Mouse (Mus musculus) embryo, embryonic 10 days (tissue): ENCODE data around the gene Pacsin1.

Experiments used
- DNase-seq: peaks from one replicate; pipeline ENCODE4 v3.0.0-alpha.2; 2015; ENCODE audit warnings: low spot score

Pacsin1 gene

DNA sequence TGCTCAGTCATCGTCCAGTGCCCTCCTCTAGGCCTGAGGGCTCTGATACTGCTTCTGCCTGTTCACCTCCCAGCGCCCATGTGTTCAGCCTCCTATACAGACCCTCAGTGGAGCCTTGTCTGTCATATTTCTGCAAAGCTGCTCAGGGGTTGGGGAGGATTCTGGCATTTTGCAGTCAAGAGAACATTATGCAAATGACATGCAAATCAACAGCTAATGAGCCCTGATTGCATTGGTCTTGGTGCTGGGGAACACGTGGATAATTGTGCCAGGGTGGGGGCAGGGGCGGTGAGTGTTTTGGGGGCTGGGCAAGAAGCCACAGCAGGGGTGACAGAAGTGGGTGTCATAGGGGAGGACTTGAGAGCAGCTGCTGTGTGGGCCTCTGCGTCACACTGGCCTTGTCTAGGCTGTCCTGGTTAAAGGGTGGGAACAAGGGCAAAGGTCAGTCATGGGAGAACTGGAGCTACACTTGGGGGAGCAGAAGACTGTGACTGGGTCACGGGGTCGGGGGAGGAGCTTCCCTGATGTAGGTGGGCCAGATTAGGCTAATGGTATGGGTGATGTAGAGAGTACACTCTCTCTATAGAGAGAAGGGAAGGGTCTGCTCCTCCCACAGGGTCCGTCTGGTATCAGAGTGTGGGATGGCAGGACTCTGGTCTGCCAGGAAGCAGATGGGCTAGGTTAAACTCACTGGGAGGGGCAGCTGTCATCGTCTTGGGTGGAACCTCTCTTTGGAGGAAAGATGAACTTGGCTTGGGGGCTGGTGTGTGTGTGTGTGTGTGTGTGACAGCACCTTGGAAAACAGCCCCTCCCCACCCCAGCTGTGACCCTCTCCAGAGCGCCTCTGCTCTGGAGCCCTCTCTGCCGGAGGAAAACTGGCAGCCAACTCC is 23.9 kb downstream of the Pacsin1 start:
- peak; percentile 66 for DNase-seq

DNA sequence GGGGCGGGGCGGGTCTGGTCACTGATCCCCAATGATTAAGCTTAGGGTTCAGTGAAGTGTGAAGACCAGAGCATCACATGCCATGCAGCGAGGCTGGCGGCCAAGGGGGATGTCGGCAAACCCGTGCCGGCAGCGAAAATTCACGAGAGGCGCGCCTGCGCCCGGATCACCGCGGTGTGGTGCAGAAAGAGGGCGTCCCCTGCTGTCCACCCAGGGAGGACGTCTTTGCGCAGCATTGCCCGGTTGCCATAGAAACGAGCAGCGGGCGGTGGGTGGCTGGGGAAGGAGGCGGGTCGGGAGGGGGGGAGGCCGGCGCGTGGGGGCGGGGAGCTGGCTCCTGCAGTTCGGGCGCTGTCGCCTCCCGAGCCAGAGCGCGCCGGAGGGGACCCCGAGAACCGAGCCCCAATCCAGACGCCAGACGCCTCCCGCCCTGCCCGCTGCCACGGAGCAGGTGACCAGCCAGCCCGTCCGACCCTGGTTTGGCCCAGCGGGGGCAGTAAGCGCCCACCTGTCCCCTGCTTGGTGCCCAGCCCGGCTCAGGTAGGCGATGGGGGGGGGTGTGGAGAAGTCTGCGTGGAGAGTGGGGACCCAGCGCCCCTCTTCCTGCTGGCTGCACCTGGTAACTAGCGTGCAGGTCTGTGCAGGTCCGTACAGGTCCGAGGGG is 29.7 kb downstream of the Pacsin1 start:
- peak; percentile 85 for DNase-seq

DNA sequence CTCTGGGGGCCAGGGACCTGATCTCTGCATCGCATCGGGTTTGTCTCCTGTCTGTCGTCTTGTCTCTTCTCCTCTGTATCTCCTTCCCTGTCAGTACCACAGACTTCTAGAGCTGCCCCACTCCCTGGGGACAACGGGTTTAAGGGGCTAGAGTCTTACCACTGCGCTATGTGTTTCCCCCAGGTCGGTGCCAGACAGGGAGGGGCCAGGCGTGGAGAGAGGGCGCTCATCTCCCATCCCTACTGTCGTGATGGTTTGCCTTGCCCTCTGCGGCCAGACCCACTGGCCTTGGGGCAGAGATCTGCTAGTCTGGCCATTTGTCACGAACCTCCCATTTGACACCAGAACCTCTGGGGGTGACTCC is 30.2 kb downstream of the Pacsin1 start:
- DNase-seq = no peak

DNA sequence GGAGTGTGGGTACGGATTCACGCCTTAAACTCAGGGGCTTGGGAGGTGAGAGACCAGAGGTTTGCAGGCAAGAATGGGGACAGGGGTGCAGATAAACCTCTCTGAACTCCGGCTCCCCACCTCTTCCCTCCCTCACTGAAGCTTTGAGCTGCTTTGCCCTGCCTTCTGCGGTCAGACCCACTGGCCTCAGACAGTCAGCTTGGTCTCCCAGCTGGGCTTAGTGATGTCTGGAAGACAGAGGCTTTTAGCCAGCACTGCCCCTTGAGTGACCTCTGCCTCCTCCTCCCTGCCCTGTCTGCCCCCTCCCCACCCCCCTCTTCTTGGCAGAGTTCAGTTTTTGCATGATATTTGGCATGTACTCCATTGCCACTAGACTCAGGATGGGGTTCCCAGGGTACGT is 31.1 kb downstream of the Pacsin1 start:
- peak; percentile 49 for DNase-seq

DNA sequence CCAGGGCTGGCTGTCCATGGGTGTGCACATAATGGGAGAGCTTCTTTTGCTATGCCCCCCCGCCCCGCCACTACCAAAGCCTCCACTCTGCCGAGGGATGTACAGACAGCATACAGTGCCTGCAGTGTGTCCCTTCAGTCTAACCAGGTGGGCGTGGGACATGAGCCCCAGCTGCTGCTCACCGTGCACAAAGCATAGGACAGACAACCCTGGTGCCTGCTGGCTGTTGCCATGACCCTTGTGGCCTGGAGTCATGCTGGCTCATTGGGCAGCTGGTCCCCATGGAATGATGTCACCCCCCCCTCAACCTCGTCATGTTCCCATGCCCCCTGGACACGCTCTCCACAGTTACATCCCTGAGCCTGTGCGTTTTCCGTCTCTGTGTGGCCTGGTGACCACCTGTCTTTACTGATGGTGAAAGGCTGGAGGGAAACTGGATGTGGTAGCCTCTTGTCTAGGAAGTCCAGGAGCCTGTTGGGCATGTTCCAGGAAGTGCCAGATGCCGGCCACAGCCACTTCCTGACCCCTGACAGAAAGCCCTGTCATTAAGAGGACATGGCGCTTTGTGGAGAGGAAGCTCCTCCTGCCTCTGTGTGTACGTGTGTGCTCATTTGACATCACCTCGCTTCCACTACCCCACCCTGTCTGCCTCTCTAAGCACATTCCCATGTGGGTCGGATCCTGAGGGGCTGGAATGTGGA is 35.8 kb downstream of the Pacsin1 start:
- DNase-seq = no peak

DNA sequence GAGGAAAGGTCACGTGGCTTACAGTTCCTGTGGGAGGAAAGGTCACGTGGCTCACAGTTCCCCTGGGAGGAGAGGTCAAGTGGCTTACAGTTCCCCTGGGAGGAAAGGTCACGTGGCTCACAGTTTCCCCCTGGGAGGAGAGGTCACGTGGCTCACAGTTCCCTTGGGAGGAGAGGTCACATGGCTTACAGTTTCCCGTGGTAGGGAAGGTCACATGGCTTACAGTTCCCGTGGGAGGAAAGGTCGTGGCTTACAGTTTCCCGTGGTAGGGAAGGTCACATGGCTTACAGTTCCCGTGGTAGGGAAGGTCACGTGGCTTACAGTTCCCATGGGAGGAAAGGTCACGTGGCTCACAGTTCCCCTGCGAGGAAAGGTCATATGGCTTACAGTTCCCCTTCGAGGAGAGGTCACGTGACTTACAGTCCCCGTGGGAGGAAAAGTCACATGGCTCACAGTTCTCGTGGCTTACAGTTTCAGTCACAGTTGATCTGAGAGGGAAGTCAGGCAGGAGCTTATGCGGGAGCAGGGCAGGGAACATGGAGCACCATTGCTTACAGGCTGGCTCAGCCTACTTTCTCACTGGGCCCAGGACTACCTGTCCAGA is 44.4 kb downstream of the Pacsin1 start:
- no peak for DNase-seq

DNA sequence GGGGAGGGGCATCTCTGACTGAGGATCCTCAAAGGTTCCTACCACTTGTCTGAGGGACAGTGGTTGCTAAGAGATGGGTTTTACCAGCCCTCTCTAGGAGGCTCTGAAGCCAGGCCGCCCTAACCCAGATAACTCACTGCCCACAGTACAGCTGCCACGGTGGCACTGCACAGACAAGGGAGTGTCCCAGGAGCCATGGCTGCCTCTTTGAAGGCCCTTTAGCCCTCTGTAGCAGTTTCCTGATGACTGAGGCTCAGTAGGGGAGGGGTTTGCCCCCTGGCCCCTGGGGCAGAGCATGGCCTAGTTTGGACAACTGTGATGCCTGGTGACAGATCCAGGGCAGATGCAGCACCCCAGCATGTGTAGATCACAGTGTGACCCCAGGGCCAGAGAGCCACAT is 45.5 kb downstream of the Pacsin1 start:
- DNase-seq = no peak

DNA sequence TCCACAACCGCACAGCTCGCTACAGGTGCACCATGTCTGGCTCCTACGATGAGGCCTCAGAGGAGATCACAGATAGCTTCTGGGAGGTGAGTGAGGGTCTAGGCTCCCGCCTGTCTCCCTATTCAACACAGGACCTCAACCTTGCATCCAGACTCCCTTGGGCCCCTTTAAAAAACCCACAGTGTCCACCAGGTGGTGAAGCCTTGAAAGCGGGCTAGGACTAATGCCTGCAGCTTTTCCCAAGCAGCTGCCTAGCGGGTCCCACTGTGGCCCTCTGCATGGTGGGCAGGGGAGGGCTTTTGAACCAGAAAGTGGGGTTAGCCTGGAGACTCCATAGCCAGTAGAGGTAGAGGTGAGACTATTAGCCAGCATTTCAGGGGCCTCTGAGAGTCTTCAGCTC is 46.5 kb downstream of the Pacsin1 start:
- DNase-seq = no peak

DNA sequence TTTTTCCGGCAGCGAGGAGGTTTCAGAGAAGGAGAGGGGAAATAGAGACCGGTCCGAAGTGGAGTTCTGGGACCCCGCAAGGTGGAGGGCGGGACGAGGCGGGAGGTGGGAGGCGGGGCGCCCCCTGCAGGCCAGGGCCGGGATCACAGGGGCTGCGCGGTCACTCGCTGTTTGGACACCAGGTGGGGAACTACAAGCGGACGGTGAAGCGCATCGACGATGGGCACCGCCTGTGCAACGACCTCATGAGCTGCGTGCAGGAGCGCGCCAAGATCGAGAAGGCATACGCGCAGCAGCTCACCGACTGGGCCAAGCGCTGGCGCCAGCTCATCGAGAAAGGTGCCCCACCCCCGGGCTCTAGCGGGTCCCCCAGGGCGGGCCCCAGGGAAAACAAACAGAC is 47.2 kb downstream of the Pacsin1 start:
- peak; percentile 86 for DNase-seq

DNA sequence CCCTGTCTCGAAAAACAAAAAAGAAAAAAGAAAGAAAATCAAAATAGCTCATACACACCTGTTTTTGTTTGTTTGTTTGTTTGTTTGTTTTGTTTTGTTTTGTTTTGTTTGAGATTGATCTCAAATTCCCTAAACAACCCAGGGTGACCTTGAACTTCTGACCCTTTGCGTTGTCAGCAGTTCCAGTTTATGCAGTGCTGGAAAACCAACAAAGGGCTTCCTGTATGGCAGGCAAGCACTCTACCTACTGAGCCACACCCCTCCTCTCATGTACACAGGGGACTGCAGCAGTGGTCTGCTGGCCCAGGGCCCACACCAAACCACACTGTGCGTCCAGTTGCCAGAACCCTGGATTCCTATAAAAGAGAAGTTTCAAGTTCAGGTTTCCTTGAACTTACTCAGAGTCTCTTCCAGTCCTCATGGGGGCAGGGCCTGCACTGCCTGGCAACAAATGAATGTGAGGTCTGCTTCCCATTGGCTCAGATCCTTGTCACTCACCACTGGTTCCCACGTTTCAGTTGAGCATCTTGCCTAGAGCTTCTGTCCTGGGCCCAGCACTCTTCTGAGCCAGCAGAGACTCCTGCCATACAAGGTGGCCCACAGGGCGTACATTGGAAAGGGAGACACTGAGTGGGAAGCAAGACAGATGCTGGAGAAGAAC is 48.8 kb downstream of the Pacsin1 start:
- DNase-seq = peak; percentile 66

DNA sequence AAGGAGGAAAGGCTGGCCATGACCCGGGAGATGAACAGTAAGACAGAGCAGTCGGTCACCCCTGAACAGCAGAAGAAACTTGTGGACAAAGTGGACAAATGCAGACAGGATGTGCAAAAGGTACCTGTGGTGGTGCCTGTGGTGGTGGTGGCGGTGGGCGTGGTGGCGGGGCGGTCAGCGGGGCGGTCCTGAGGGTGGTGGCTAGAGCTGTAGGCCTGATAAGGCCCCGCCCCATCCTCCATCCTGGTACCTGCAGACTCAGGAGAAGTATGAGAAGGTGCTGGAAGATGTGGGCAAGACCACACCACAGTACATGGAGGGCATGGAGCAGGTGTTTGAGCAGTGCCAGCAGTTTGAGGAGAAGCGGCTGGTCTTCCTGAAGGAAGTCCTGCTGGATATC is 50.4 kb downstream of the Pacsin1 start:
- no peak for DNase-seq

DNA sequence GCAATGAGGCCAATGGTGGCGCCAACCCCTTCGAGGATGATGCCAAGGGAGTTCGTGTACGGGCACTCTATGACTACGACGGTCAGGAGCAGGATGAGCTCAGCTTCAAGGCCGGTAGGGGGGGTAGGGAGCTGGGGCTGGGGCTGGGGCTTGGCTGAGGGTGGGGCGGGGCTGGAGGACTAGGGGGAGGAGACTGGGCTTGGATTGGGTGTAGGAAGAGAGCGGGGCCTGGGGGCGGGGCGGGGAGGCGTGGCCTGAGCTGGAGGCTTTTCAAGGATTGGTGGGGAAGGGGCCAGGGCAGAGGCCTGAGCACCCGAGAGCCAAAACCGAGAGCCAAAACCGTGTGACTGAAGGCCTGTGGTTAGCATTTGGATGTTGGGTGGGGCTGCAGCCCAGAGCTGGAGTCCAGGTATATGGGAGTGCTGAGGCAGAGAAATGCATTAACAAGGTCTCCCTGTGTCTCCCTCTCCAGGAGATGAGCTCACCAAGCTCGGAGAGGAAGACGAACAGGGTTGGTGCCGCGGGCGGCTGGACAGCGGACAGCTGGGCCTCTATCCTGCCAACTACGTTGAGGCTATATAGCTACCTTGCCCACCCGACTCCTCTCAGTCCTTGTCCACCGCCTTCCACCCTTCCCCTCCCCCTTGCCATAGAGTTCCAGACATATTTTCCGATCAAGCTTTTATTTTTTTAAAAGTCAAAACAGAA is 52.8 kb downstream of the Pacsin1 start:
- peak; percentile 80 for DNase-seq

DNA sequence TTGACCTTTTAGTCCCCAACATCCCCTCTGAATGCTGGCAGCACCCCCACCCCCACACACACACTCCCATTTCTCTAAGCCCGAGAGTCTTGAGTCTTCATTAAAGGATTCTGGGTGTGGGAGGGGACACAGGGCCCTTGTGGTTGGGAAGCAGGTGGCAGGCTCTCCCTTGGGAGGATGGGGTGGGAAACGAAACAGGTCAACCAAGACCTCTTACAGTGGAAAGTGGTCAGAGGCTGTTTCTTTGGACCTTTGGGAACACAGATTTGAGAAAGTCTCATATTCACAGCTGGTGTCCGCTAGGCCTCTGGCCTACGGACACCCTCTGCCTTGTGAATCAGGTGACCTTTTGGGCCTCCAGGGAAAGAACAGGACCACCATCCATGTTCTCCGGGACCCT is 54.3 kb downstream of the Pacsin1 start:
- DNase-seq = no peak

DNA sequence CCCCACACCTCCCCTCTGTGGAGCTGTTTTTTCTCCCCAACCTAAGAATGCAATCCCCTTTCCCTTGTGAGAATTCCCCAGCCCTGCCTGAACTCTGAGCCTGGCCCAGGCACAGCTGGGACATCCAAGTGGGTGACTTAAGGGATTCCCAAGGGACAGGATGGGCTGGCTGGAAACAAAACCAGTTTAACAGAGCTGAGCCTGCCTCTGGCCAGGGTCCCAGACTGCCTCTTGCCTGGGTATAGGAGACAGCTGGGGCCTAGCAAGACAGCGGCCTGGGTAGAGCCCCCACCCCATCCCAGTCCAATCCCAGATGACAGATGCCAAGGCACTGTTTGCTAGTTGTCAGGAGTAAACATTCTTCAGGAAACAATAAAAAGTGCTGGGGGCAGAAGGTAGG is 57.5 kb downstream of the Pacsin1 start:
- no peak for DNase-seq

DNA sequence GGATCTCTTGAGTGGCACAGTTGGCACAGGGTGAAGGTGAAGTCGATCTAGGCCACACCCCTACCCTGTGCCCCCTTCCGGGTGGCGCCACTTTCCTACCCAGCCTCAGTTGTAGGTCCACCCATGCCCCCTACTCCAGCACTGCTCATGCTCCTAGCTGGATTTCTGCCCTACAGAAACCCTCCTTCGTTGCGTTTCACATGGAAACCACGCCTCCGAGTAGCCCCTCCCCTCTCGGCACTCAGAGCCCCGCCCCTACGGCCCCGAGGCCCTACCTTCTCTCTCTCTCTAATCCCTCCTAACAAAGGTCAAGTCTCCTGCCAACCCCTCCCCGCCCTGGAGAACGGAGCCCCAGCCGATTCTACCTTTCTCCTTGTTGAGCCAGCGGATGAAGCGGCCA is 61.5 kb downstream of the Pacsin1 start:
- peak; percentile 70 for DNase-seq

DNA sequence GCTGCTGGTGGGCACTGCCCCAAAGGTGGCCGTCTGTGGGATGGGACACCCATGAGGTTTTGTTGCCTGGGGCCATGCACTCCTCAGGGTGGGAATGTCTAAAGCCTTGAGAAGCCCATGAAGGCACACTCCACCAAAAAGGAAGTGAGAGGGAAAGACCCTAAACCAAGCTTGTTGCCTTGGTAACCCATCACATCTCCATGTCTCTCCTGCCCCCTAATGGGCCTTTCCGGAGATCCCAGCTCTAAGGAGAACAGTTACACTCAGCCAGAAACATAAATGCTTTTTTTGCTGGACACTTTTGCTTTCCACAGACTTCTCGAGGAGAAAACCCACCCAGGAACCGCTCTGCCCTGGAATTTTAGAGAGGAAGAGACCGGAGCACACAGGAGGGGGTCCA is 62.9 kb downstream of the Pacsin1 start:
- peak; percentile 62 for DNase-seq

DNA sequence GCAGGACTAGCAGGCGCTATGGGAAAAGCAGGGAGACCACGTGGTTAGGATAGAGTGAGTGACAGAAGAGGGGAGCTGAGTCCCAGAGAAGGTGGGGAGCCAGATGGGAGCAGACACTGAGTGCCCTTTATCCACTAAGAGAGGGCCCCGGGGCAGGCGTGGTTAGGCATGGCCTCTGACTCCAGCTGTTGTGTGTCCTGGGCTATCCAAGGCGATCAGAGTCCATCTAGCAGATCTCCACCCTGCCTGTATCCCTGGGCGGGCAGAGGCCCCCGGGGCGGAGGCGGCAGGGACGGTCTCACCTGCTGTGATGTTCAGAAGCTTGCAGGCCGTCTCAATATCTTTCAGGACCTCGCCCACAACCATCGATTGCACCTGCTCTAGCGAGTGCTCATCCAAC is 64.4 kb downstream of the Pacsin1 start:
- no peak for DNase-seq

DNA sequence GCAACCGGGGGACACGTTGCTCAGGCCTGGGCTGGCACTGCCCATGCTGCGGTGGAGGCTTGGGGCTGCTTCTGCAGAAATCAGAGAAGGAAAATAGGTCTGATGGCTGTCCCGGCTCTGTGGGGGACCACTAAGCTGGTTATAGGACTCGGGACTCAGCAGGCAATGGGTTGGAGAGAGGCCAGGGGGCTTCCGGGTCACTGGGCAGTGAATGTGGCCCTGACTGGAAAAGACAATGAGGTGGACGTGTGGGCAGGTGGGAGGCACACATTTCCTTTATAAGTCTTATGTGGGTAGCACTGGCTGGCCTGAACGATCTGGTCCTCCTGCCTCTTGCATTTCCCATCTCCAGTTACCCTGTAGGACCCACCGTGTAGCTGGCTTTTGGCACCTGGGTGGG is 65.0 kb downstream of the Pacsin1 start:
- DNase-seq = no peak

DNA sequence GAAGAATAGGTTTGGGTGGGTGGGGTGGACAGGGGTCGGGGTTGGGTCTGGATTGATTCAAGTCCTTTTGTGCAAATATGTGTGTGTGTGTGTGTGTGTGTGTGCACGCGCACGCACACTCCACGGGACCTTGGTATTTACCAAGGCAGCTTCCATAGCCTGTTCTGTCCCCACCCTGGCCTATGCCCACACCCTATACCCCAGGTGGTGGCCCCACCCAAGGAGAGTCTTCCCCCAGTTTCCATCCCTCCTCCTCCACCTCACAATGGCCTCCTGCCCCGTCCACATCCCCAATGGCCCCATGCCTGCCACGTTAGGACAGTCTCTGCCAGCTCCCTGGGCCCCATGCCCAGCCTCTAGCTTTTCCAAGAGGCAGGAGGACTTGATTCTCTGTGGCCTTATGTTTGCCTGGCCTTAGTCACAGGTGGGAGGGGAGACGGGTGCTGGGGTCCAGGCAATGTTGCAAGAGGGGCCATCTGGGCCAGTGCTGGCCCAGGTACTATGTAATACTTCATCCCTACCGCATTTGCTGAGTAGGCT is 65.9 kb downstream of the Pacsin1 start:
- no peak for DNase-seq

DNA sequence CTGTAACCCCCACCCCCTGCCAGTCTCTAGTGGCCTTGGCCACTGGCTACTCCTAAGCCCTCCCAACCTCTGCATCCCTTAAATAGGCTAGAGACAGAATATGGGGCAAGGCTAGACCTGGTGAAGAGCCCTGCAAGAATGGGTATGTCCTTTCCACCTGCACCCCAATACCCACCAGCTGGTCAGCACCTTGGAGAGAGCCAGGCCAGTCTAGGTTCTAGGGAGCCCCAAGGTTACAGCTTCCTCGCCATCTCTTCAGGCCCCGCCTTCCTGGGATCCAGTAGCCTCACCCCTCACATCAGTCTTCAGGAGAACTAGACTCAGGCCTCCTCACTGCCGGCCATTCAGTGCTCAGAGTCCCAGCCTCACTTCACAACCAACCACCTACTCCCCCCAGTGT is 69.0 kb downstream of the Pacsin1 start:
- no peak for DNase-seq

DNA sequence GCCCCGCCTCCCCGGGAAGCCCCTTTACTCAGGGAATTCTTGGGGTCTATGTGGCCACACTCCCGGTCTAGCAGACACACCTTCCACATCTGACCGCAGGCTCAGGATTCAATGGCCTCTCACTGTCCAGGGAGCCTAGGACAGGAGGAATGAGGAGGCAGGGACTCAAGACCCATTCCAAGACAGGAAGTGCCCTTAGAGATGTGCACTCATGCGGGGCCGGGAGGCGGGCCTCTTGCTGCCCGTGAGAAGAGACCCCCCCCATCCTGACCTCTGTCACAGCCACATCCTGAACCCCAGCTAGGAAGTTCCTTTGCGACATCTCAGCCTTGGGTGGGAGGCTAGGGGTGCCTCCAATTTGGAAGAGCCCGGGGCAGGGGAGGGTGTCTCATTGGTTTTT is 69.7 kb downstream of the Pacsin1 start:
- no peak for DNase-seq
